Mouse (Mus musculus) neutrophil, adult 5-6 weeks (primary cell): ENCODE measurements at regions not wholly inside any gene's neighbourhood (a gene's known extent, or its start where the extent isn't known, plus 50 kb on each side); places are given as distances from the start of the nearest gene placed in this dataset.

Experiments
- ATAC-seq: fragments of 151-379, 151-347 bp; 2 replicates; pipeline ENCODE4 v1.8.0; 2017; ENCODE audit warnings: mild to moderate bottlenecking, moderate TSS enrichment; ENCODE audit not compliant: insufficient number of reproducible peaks, poor library complexity, low FRiP score, severe bottlenecking; ENCODE audit errors: extremely low read depth

GRCm38 (mm10) chr14:58520976-58521549 lies 450.7 kb downstream of the Fgf9 start:
- ATAC-seq, result no peak

DNA sequence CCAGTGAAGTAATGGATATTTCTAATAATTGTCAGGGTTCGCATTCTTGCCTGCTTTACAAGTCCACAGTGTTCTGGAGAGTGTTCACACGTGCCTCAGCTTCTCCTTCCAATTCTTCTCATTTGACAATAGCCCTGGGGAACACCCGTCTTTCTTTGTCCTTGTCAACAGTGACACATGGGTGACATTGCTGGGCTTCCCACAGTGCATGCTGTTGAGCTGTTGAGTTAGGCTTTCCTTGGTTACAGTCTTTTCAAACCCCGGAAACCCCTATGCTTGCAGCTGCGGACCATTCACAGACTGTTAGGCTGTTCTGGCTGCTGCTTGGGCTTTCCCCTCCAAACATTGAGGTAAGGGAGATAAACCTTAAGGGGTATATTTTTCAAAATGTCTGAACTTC lies 450.0 kb downstream of the Fgf9 start:
- no peak for ATAC-seq

GRCm38 (mm10) chr14:58519086-58519485 lies 448.7 kb downstream of the Fgf9 start:
- no peak for ATAC-seq

DNA sequence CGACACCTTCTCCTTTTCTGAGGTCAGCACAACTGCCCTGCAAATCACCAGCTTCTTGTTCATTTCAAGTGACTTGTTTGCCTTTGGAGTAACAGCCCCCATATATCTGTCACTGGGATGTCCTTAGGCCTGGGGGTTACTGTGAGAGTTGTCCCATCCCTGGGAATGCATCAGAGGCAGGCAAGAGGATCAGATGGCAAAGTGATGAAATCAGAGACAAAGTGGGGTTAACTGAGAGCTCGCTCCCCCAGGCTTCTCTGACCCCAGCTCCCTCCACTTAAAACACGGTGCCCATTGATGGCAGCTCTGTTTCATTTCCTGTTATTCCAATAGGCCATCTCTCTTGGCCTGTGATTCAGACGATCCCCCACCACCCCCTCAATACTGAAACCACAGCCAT lies 446.2 kb downstream of the Fgf9 start:
- no peak for ATAC-seq

DNA sequence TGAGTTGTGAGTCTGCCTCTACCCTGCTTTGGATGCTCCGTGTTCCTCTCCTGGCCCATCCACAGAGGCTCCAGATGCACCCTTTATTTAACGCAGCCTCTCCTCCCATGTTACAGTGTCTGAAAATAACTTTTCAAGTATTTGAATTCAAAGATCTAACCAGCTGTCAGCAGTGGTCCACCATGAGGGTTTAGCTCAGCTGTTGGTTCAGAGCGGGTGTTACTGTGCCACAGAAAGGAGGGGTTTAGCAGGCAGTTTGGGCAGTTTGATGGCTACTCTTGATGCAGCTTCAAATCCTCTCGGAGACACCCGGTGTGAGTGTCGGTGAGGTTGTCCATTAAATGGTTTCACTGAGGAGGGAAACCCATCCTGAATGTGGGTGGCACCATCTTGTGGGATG lies 441.8 kb downstream of the Fgf9 start:
- no peak for ATAC-seq

DNA sequence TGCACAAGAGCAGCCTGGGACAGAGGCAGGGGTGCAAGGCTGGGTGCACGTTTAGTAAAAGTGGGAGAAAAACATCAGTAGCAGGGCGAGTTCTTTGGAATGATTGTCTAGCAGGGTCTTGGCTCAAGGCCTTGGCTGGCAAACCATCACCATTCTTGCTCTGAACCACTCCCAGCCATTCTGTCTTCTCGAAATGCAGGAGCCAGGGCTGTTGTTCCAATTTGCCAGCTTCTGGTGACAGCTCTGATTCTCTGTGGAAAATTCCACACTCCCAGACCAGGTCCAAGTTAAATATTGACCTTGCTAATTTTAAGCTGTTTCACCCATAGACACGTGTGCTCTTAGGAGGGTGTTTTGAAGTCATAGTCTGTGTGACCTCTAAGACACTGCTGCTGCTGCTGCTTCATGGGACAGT lies 441.2 kb downstream of the Fgf9 start:
- ATAC-seq, result no peak

DNA sequence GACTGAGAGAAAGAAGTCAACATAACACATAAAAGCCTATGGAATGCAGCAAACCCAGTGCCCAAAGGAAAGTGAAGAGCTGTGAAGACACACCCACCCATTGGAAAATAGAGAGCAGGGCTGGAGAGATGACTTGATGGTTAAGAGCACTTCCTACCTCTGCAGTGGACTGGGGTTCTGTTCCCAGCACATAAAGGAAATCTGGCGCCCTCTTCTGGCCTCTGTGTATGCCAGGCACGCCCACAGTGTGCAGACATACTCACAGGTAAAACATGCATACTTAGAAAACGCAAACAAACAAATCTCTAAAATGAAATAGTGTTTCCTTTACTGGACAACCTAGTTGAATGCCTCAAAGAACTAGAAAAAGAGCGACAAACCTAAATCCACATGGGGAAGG lies 440.4 kb downstream of the Fgf9 start:
- no peak for ATAC-seq

- no peak for ATAC-seq
These were observed 438.8 kb downstream of the Fgf9 start for GRCm38 (mm10) chr14:58509106-58509505.

DNA sequence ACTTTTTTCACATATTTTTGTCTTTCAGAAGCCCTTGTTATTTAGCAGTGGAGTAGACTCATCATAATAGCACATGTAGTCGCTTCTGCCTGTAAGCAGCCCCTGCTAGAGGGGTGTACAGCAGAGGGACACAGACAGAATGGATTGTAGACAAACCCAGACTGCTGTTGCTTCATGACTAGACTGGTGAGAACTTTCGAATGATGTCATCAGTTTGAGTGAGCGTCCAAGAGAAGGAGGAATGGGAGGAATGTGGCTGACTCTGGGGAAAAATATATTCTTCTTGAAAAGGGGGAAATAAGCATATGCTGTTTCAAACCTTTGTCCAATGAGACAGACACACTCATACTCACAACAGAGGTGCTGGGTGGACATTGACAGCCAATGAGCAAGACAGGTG lies 436.1 kb downstream of the Fgf9 start:
- ATAC-seq, result no peak

GRCm38 (mm10) chr14:58505841-58506240 lies 435.5 kb downstream of the Fgf9 start:
- no peak for ATAC-seq

DNA sequence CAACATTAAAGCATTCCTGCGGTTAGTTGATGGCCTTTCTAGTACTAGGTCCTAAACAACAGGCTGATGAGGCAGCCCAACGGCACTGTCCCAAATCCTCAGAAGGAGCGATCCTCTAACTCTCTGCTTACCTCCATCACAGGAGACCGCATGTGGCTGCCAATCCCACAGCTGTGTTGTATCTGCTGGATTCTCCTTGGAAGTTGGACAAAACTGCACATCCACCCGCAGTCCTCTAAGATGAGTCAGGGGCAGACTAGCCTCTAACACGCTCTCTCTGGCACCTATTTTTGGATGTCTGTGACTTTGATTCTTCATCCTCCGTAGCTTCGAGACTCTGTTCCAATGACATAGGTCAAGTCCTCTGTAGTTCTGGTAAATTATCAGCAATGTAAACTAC lies 432.5 kb downstream of the Fgf9 start:
- no peak for ATAC-seq

DNA sequence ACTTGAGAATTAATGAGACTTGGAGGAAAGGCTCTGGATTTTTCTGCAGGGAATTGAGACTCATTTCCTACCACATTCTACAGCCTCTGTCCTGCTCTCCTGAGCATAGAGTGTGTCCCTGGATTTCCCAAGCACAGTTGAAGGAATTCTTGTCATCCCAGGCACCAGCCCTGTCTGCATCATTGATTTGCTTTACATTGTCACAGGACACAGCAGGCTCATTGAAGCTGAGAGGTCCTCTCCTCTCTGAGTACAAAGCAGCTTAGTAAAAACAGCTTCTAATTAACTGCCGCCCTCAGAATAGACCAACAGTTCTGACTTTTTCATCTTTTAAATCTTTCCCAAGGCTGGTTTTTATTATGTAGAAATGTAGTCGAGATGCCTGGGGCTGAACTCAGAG lies 429.7 kb downstream of the Fgf9 start:
- ATAC-seq, result no peak

DNA sequence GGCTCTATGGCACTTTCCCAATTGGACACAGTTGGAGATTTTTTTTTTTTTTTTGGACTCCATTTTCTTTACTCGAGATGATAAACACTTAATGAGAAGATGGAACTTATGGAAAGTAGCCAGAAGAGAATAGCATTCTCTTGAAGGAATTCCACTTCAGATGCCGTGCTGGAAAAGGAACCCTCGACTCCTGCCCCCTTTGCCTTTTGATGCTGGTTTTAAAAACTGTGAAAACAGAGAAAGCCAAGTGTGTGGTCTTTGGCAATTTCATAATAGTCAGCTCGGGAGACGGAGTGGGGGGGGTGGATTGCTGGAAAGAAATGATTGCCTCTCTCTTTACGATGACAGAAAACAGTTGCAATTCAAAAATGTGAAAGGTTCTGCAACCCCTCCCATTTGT lies 429.2 kb downstream of the Fgf9 start:
- no peak for ATAC-seq

- ATAC-seq, result no peak
These were observed 428.7 kb downstream of the Fgf9 start for GRCm38 (mm10) chr14:58499071-58499470.

DNA sequence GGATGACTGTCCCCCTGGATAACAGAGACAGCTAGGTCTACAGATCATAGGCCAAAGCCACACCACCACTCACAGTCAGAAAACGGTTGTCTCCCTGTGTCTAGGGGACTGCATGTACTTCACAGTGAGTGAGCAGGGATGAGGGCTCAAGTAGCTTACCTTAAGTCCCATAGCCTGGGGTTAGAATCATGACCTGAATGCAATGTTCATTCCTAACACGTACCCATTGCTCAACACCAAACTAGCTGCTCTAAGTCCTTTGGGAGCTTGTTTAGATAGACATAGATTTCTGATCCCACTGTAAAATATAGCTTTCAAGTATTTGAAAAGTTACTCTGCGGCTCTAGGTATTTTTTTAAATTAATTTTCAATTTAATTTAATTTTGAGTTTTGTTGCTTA lies 426.6 kb downstream of the Fgf9 start:
- no peak for ATAC-seq

DNA sequence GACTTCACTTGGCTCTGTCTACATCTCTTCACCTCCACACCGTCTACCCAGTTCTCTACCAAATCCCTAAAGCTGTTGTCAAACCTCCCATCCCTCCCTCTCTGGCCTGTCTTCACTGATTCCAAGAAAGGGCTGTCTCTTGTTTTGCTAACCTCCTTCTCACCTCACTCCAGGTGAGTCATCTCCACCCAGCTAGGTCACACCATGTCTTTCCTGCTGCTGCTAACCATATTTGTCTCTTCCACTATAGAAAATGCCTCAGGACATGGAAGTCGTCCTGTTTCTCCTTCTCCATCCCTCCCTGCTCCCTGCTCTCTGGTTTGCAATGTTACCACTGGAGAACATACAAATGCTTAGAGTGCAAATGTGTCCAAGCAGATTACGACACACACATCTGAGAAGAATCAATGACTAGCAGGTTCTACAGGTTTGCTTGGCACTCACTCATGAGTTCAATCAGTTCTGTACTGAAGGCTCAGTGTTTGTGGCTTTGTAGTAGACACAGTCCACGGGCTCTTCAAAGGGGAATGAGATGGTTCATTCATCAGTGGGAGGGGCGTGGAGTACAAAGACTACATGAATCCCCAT lies 424.1 kb downstream of the Fgf9 start:
- ATAC-seq, result no peak

DNA sequence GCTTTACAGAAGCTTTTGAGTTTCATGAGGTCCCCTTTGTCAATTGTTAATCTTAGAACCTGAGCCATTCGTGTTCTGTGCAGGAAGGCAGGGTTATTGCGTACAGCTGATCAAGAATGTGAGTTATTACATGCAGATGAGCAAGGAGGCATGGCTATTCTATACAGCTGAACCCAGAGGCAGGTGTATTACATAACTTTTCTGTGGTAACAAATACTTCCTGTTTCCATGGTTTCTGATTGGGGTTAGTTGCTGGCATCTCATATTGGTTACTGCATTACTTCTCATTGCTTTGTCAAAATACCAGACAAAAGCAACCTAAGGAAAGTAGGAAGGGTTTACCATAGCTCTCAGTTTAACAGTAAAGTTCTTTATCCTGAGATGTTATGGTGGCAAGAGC lies 421.8 kb downstream of the Fgf9 start:
- ATAC-seq, result no peak

DNA sequence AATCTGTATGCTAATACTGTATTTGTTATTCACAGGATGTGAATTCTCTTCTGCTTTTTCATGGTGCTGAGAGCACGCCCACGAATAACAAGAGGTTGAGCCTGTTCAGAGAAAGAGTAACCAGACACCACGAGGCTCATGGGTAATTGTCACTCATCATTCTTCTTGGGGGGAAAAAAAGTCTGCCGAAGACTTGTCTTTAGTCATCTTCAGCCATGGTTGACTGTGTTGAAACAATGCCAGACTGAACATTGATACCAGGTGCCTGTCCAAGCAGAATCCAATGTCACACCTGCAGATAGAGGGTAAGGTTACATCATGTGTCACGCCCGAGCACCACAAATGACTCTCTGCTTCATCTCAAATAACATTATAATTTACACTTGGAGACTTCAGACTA lies 418.5 kb downstream of the Fgf9 start:
- no peak for ATAC-seq

DNA sequence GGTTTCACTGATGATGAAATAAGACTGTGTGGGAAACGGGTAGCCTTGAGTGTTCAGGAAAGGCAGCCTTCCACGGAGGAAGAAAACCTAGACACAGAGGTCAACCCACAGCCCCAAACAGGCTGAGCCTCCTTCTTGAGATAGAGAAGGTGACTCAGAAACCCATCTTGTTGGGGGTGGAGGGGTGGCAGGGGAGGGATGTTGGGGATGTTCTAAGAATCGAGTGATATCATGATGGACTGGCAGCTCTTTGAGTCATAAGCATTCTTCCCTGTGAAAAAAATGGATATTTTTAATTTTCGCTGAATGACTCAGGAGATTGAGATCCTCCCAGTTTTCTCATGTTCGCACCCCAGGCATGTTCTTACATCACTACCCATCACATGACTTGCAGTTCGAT lies 417.5 kb downstream of the Fgf9 start:
- no peak for ATAC-seq

- ATAC-seq, result no peak
These were observed 410.1 kb downstream of the Fgf9 start for GRCm38 (mm10) chr14:58480454-58480853.

GRCm38 (mm10) chr14:58470678-58471077 lies 400.3 kb downstream of the Fgf9 start:
- ATAC-seq, result no peak
